Mouse (Mus musculus): Measurements from ENCODE around the gene Rnf6.

Rnf6 gene

GRCm38 (mm10) chr5:146220879-146221714, at the start of gene Rnf6:
Gene Rnf6 (minus strand): TSS chr5:146221555.
- in situ Hi-C loops (cut with MboI; ENCODE audit: low pct_unique_long_range_greater_than_20kb in 1 of 2, low sequenced_read_pairs in 2 of 2, unreplicated experiment in 1 of 2), result loop anchor here in 1 of 2 experiments (25.0 kb wide), 1 partner anchor 1009 kb away; the partner anchor contains the start of genes Zkscan14 and Zkscan5

DNA sequence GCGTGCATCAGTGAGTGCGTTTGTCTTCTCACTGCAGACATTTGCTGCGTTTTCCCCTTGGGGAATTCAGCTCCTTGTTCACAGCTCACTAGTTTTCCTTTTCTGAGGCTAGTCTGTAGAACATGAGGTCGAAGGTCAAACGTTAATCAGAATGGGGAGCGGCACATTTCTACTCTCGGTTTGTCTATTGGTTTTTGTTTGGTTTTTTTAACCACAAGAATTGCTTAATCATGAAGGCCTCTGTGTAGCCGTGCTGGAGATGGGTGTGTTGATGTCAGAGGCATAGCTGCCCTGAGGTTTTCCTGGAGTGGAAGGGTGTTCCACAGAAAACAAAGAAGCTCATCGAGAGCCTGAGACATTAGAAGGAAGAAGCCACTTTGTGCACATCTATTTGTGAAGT, 49.2 kb upstream of the Rnf6 start:
- in situ Hi-C loops (cut with MboI; ENCODE audit: low pct_unique_long_range_greater_than_20kb in 1 of 2, low sequenced_read_pairs in 2 of 2, unreplicated experiment in 1 of 2), result no loop called here

DNA sequence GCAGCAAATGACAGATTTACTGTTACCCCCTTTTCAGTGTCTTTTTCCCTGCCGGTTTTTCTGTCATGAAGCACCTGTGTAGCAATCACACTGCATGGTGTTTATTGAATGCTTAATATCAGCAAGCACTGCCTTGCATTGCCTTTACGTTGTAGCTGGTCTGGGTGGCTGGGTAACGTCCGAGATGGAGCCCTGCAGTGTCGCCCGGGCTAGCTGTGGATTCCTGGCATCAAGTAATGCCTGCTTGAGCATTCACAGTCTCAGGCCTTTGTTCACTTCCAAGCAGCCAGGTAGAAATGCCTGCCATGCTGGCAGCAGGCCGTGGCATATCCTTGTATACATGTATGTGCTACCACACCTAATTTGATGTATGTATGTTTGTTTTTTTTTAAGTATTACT, 46.4 kb upstream of the Rnf6 start:
- in situ Hi-C loops (cut with MboI; ENCODE audit: low pct_unique_long_range_greater_than_20kb in 1 of 2, low sequenced_read_pairs in 2 of 2, unreplicated experiment in 1 of 2), result no loop called here

DNA sequence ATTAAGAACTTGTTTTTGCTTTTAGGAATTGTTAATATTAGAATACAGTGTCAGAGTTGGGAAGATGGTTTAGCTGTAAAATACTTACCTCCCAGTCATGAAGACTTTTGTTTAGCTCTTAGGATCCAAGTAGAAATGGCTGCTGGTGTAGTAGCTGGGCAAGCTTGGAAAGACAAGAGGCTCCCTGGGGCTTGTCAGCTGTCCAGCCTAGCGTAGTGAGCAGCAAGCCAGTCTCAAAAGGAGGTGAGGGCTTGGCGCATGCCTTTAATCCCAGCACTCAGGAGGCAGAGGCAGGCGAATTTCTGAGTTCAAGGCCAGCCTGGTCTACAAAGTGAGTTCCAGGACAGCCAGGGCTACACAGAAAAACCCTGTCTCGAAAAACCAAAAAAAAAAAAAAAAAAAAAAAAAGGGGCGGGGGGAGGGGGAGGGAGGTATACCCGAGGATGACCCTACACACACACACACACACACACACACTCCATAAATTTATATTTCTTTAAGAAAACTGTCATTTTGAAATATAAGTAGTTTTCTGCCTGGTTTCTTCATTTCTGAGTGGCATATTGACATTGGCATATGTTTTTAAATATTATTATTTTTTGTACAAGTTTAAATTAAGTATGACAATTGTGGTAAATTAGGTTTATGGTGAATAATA, 44.7 kb upstream of the Rnf6 start:
- in situ Hi-C loops (cut with MboI; ENCODE audit: low pct_unique_long_range_greater_than_20kb in 1 of 2, low sequenced_read_pairs in 2 of 2, unreplicated experiment in 1 of 2), result no loop called here

DNA sequence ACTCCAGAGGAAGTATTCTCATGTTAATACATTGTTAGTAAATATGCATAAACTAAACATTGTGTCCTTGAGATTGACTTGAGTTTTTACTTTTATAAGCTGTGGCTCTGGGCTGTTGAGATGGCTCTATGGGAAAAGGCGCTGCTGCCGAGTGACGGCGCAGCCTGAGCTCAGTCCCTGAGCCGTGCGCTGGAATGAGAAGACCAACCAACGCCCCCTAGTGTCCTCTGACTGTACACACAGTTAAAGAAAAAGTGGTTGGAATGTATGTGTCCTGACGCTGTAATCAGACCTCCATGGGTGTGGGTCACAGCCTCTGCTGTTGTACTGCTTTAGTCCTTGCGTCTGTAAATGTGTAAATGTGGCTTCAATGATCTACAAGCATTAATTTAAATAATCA, 38.6 kb upstream of the Rnf6 start:
- in situ Hi-C loops (cut with MboI; ENCODE audit: low pct_unique_long_range_greater_than_20kb in 1 of 2, low sequenced_read_pairs in 2 of 2, unreplicated experiment in 1 of 2), result no loop called here

DNA sequence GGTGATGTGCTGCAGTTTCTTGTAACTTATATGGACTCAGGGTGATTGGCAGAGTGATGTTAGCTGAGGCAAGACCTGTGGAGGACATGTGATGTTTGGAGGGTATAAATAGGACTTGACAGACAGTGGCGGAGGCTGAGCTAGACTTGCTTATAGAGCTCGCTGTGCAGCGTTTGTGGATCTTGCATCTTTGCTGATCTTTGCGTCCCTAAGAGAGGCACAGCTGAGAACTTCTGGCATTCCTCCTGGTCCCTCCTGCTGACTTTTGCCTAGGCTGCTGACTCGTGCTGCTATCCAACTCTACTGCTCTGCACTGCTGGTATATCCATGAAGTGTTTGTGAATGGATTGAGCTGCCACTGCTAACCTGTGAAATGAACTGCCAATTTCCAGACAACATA, 32.3 kb upstream of the Rnf6 start:
- in situ Hi-C loops (cut with MboI; ENCODE audit: low pct_unique_long_range_greater_than_20kb in 1 of 2, low sequenced_read_pairs in 2 of 2, unreplicated experiment in 1 of 2), result no loop called here

DNA sequence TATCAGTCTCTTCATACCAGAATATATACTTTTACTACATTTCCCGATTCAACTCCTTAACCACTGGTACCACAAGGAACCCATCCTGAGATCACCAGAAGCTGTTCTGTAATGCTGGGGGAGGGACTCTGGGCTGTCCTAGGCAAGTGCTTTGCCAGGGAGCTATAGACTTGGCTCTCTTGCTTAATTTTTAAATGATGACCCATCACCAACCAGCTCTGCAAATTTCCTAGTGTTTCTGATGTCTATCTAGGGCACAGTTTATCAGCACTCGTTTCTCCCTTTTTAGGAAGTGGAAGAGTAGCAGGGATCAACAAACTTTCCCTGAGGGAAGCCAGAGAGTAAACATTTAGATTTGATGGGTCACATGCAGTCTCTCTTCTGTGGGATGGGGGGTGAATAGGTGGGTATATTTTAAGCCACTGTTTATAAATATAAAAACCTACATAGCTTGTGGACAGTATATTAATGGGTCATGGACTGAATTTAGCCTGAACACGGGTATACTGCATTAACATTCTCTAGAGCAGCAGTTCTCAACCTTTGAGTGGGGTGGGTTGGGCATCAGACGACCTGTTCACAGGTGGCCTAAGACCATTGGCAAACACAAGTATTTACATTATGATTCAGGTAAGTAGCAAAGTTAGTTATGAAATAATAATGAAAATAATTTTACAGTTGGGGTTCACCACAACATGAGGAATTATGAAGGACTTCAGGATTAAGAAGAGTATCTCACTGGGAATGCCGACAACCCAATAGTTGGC, 30.5 kb upstream of the Rnf6 start:
- in situ Hi-C loops (cut with MboI; ENCODE audit: low pct_unique_long_range_greater_than_20kb in 1 of 2, low sequenced_read_pairs in 2 of 2, unreplicated experiment in 1 of 2), result no loop called here

- in situ Hi-C loops (cut with MboI; ENCODE audit: low pct_unique_long_range_greater_than_20kb in 1 of 2, low sequenced_read_pairs in 2 of 2, unreplicated experiment in 1 of 2), result no loop called here
Measured at GRCm38 (mm10) chr5:146250369-146251075, 29.2 kb upstream of the Rnf6 start.

DNA sequence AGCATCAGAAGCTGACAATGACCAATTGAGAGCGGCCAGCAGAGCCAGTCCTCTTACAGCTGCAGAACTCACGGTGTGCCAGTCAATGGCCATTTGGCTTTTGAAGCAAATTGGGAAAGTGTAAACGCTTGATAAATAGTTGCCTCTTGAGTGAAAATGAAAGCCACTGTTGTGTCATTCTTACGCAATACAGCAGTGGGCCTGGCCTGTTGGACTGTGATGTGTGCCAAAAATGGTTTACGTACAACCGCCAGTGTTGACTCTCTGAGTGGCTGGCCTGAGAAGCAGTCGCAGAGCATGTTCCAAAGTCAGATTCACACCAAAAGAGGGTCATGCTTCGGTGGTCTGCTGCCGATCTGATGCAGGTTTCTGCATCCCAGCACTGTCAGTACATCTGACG, 27.4 kb upstream of the Rnf6 start:
- in situ Hi-C loops (cut with MboI; ENCODE audit: low pct_unique_long_range_greater_than_20kb in 1 of 2, low sequenced_read_pairs in 2 of 2, unreplicated experiment in 1 of 2), result no loop called here

DNA sequence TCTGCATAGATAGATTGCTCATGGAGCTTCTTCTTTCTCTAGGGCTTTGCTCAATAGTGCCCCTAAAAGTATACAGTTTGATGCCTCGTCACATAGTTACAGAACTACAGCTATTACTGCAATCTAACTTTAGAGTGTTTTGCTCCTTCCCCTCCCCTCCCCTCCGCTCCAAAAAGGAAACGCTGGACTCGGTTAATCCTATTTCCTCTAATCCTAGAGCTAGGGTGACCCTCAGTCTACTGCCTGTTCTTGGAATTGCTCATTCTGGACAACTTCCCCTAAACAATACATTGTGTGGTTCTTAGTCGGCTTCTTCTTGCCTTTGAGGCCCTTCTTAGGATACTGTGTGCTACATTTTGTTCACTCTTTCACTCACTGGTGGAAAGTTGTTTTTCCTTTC, 26.4 kb upstream of the Rnf6 start:
- in situ Hi-C loops (cut with MboI; ENCODE audit: low pct_unique_long_range_greater_than_20kb in 1 of 2, low sequenced_read_pairs in 2 of 2, unreplicated experiment in 1 of 2), result no loop called here

DNA sequence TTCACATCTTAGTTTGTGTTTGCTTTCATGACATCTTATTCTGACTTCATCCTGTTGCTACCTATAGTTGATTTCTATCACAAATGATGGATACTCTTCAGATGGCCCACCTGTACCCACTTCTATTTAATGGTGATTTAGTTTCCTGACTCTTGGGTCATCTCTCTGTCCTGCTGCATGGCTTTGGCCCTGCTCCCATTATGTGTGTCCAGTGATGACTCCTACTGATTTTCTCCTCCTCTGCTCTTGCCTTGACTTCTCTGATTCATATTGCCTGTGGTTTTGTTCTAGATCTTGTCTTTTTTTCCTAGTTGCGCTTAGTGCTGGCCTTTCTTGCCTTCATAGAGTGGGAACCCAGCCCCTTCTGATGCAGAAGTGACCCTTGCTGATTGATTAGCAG, 25.0 kb upstream of the Rnf6 start:
- in situ Hi-C loops (cut with MboI; ENCODE audit: low pct_unique_long_range_greater_than_20kb in 1 of 2, low sequenced_read_pairs in 2 of 2, unreplicated experiment in 1 of 2), result no loop called here

DNA sequence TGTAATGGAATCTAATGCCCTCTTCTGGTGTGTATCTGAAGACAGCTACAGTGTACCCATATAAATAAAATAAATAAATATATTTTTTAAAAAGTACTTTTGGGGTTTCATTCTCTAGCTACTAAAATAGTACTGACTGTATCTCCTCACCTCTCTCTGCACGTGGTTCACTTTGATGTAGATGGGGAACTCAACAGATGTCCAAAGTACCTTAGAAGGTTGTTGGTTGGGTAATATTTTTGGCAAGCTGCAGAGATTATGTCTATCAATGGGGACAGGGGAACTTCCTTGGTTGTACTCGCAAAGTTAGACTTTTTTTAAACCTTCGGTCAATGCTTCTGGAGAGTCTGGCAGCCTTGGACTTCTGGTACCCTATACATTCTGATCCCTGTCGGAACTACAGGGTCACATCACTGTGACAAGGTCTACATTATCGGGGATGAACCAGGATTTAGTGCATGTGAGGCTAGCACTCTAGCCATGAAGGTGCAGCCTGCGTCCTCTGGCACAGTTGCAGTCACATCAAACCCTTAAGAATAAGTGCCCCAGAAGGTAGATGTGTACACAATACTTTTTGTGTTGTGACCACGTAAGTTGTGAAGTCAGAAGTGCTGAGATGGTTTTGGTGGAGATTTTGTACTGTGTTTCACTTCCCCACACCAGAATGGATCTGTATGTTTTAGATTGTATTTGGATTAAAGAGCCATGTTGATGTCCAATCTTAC, 24.5 kb upstream of the Rnf6 start:
- in situ Hi-C loops (cut with MboI; ENCODE audit: low pct_unique_long_range_greater_than_20kb in 1 of 2, low sequenced_read_pairs in 2 of 2, unreplicated experiment in 1 of 2), result no loop called here

DNA sequence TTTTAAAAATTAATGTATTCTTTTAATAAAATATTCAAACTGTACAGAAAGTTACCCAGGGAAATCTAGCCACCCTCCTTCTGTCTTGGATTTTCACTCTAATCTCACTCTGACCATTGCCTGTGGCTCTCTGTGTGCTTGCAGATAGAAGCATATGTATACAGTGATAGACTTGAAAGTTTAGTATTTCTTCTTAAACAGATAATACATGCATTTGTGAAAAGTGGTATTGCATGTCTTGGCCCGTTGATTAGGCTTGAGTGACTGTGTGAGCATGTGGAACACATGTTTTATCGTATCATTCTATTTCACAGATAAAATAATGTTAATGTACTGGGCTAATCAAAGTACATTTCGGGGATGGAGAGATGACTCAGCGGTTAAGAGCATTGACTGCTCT, 23.8 kb upstream of the Rnf6 start:
- in situ Hi-C loops (cut with MboI; ENCODE audit: low pct_unique_long_range_greater_than_20kb in 1 of 2, low sequenced_read_pairs in 2 of 2, unreplicated experiment in 1 of 2), result no loop called here

- in situ Hi-C loops (cut with MboI; ENCODE audit: low pct_unique_long_range_greater_than_20kb in 1 of 2, low sequenced_read_pairs in 2 of 2, unreplicated experiment in 1 of 2), result no loop called here
Measured at GRCm38 (mm10) chr5:146241202-146241601, 19.8 kb upstream of the Rnf6 start.

GRCm38 (mm10) chr5:146240771-146241170, 19.4 kb upstream of the Rnf6 start:
- in situ Hi-C loops (cut with MboI; ENCODE audit: low pct_unique_long_range_greater_than_20kb in 1 of 2, low sequenced_read_pairs in 2 of 2, unreplicated experiment in 1 of 2), result no loop called here

DNA sequence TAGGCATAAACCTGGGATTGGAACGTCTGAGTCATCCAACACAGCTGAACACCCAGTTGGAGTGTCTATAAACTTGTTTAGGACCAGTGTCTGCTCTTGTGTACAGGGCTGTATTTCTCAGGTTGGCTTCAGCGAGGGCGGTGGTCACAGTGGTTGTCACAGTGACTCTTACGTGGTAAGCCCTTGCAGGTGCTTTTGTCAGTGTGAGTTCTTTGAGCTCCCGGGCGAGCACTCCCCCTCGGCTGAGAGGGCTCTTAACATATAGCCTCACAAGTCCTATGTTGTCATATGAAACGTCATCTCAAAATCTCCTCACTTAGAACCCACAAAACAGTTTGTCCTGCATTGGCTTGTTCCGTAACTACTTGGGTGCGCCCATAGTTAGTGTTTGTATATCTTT, 16.9 kb upstream of the Rnf6 start:
- in situ Hi-C loops (cut with MboI; ENCODE audit: low pct_unique_long_range_greater_than_20kb in 1 of 2, low sequenced_read_pairs in 2 of 2, unreplicated experiment in 1 of 2), result no loop called here

DNA sequence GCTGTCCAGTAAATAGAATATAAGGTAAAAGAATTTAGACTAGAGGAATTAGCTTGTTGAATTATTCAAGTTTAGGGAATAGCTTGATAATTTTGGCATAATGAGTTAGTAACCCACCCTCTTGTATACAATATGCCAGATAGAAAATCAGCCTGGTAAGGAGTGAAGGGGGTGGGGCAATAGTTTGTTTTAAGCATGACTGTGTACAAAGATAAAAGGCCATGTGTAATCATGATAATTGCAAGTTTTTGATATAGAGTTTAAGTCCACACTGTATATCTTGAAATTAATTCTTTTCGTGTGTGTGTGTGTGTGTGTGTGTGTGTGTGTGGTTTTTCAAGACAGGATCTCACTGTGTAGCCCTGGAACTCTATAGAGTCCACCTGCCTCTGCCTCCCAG, 13.0 kb upstream of the Rnf6 start:
- in situ Hi-C loops (cut with MboI; ENCODE audit: low pct_unique_long_range_greater_than_20kb in 1 of 2, low sequenced_read_pairs in 2 of 2, unreplicated experiment in 1 of 2), result no loop called here

- in situ Hi-C loops (cut with MboI; ENCODE audit: low pct_unique_long_range_greater_than_20kb in 1 of 2, low sequenced_read_pairs in 2 of 2, unreplicated experiment in 1 of 2), result no loop called here
Measured at GRCm38 (mm10) chr5:146232816-146233215, 11.5 kb upstream of the Rnf6 start.

Measured in mouse embryonic stem cell (cell line).